Mouse (Mus musculus) ovary, postnatal 36 days (tissue): Measurements from ENCODE around the gene Vmn1r155.
"Not testable (repeated sequence)": the region's sequence is repeated elsewhere in the genome, so short reads cannot be mapped to it uniquely, and the experiment has no call there.

Experiments
- DNase-seq: peaks from one replicate; pipeline ENCODE4 v3.0.0; 2022; ENCODE audit warnings: low spot score, mixed read lengths

The Vmn1r155 gene

DNA sequence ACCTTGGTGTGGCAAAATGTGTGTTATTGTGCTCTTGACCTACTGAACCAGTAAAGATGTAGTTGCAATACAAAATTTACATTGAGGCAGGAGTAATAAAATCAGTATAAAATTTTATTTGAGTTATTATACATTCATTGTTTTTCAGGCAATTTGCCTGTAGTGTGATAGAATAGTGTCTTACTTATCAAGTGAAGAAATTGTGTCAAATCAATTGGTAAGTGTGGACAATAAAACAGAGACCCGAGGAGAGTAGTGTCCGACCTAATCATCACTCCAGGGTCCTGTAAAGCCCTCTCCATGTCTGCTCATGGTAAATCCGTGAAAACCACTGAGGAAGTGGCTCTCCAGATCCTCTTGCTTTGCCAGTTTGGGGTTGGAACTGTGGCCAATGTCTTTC lies at the start of gene Vmn1r155:
Gene Vmn1r155 (plus strand): TSS at position 301 of the 400 bp plus-strand sequence.
- DNase-seq, result not testable (repeated sequence)

- DNase-seq, result not testable (repeated sequence)
Observed at GRCm38 (mm10) chr7:22692217-22692616, 34.4 kb downstream of the Vmn1r155 start, which contains the start of gene Gm8693. Gene Gm8693 (minus strand): TSS chr7:22692317.
